Mouse (Mus musculus) lung, embryonic 14.5 days (tissue): ENCODE measurements around the gene Rab12. TPM values are rescaled to one million over a fixed set of nuclear protein-coding genes. Genes with fewer than 3 reads are reported as not detected.
A peak's percentile ranks its signal among the peaks of the same experiment; 100 is the strongest.

ENCODE experiments used
- ATAC-seq: fragments of 200-750 bp; cut with Nextera tagmentation; 2 replicates; pipeline ENCODE4 v1.8.0; 2017; ENCODE audit warnings: mild to moderate bottlenecking, moderate TSS enrichment, moderate library complexity; ENCODE audit not compliant: insufficient read depth
- DNase-seq: peaks from one replicate; pipeline ENCODE4 v3.0.0-alpha.2; 2015
- H3K27ac ChIP-seq: fragments of 300-500 bp; sonication (generic); 2 replicates; pipeline ENCODE4 v1.5.1; 2014; ENCODE audit warnings: low read depth, mild to moderate bottlenecking, moderate library complexity
- H3K27me3 ChIP-seq: fragments of 300-500 bp; sonication (generic); 2 replicates; pipeline ENCODE4 v1.6.1; 2014; ENCODE audit warnings: low read length, control low read depth; ENCODE audit not compliant: insufficient read depth
- H3K36me3 ChIP-seq: fragments of 300-500 bp; sonication (generic); 2 replicates; pipeline ENCODE4 v1.6.1; 2014; ENCODE audit warnings: control low read depth; ENCODE audit not compliant: insufficient read depth
- H3K4me1 ChIP-seq: fragments of 300-500 bp; sonication (generic); 2 replicates; pipeline ENCODE4 v1.6.1; 2014; ENCODE audit warnings: antibody characterized with exemption, control low read depth; ENCODE audit not compliant: insufficient read depth
- H3K4me2 ChIP-seq: fragments of 300-500 bp; sonication (generic); 2 replicates; pipeline ENCODE4 v1.6.1; 2014; ENCODE audit warnings: mild to moderate bottlenecking
- H3K4me3 ChIP-seq: fragments of 300-500 bp; sonication (generic); 2 replicates; pipeline ENCODE4 v1.5.1; 2014; ENCODE audit warnings: low read depth, low read length
- H3K9ac ChIP-seq: fragments of 300-500 bp; sonication (generic); 2 replicates; pipeline ENCODE4 v1.6.1; 2014
- H3K9me3 ChIP-seq: fragments of 300-500 bp; sonication (generic); 2 replicates; pipeline ENCODE4 v1.6.1; 2016; ENCODE audit warnings: low read depth, low read length, control low read depth
- CTCF ChIP-seq: IDR thresholded peaks from 2 replicates; pipeline ENCODE4 v1.5.1; 2016; ENCODE audit warnings: antibody characterized with exemption, low read depth
- WGBS: fragments of 180-500 bp; shearing (Covaris S2); extraction: QIAGEN DNeasy Blood & Tissue Kit; methylation state at CpG from one replicate; pipeline ENCODE4 v1.1.7; 2014; 5-methylcytosine and 5-hydroxymethylcytosine counted together
- polyA plus RNA-seq: library from polyadenylated mRNA; unstranded; fragments of >200 nt; fragmentation: Nextera tagmentation; extraction: Ambion mirVana; gene quantifications from 2 replicates; pipeline ENCODE4 v1.2.1, GENCODE M21; 2014

Gene Rab12
- polyA plus RNA-seq, 1 experiment from 2014 or later: 67.4 TPM

DNA sequence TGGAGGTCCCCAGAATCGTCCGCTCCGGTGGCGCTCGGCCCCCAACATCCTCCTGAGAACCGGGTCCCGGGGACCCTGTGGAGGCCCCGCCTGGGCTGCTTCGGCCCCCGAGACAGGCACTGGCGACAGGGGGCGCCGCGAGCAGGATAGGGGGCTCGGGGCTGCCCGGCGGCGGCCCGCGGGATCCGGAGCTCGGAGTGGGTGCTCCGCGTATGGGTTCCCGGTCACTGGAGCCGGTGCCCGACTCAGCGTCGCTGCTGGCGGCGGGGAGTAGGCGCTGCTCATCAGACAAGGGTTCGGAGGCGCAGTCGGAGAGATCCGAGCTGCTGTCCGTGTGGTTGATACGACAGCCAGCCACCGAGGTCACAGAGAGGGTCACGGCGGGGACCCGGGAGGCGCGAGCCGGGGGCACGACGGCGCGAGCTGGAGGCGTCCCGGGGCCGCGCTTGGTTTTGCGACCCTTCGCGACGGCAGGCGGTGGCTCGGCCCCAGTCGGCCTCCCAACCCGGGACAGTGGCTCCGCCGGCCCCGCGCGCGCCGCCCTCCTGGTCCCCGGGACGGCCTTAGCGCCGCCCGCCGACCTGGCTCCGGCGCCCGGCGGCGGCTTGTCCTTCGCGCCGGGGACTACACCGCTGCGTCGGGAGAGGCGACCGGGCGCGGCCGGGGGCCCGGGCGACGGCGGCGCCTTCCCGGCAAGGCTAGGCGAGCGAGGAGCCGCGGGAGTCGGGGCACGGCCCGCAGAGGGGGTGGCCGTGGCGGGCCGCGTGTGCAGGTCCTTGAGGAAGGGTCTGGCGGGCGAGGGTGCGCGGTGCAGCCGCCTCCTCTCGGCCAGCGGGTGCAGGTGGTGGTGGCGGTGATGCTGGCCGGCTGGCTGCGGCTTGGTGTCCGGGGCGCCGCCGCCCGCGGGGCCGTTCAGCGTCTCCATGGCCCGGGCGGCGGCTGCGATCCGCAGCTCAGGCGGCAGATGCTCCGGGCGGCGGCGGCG lies 70.8 kb downstream of the Rab12 start:
- ATAC-seq (peak; percentile 16), DNase-seq (peak; percentile 53)
- peak; percentile 30; the same call in 1 of the 2 replicates for TF ChIP-seq CTCF
- Histone ChIP-seq H3K27me3 (peaks cover 29% of the 10 kb centered on the region), H3K9me3 (no peaks in the 10 kb centered on the region), H3K4me2 (peak overlapping the region; percentile 95), H3K27ac (peak overlapping the region; percentile 61), H3K4me1 (peaks cover 12% of the 10 kb centered on the region; the same call in 1 of the 2 replicates), H3K4me3 (peak overlapping the region; percentile 80), H3K9ac (peak overlapping the region; percentile 72), H3K36me3 (no peaks in the 10 kb centered on the region)
- under 1% methylated on average over 129 of the region's 136 CpGs for WGBS

DNA sequence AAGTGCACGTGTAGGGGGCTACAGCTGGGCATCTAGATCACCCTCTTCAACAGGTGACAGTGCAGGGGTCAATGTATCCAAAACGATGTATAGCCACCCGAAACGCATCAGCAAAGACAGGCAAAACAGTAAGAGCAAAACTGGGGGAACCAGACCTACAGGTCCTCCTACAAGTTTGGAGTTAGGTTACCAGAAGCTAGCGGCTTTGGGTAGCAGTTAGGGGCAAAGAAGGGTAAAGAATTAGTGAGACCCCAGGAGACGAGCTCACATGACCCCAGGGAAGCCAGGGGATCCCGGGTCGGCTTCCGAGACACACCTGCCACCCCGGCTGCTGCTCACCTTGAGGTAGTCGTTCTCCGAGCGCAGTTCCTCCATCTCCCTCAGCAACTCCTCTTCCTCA lies 71.6 kb downstream of the Rab12 start:
- Histone ChIP-seq H3K27ac (peak overlapping the region; percentile 61; the same call in 1 of the 2 replicates), H3K4me2 (peak overlapping the region; percentile 95), H3K9me3 (no peaks in the 10 kb centered on the region), H3K9ac (peak overlapping the region; percentile 72), H3K36me3 (no peaks in the 10 kb centered on the region), H3K4me1 (peaks cover 12% of the 10 kb centered on the region; the same call in 1 of the 2 replicates), H3K27me3 (peaks cover 29% of the 10 kb centered on the region), H3K4me3 (peak overlapping the region; percentile 80)
- ATAC-seq: no peak
- DNase-seq: peak; percentile 24
- no peak for TF ChIP-seq CTCF
- WGBS: 1% methylated on average over 13 of the region's 13 CpGs

DNA sequence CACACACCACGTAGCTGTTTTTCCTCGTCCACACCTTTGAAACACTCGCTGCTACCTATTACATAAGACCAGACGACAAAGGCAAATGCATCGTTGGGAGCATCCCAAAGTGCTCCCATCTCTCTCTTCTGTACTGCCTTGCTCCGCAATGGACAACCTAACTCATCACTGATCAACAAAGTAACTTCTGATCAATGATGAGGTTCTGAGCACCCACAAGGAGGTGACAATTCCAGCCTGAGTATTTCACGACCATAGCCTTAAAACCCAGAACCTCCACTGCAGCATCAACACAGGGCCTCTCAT lies 72.6 kb downstream of the Rab12 start:
- TF ChIP-seq CTCF: no peak
- DNase-seq: no peak
- Histone ChIP-seq H3K36me3 (no peaks in the 10 kb centered on the region), H3K9me3 (no peaks in the 10 kb centered on the region), H3K27me3 (peaks cover 28% of the 10 kb centered on the region), H3K4me2 (peak overlapping the region; percentile 95), H3K4me3 (peak overlapping the region; percentile 80), H3K27ac (no peak overlapping the region), H3K4me1 (peaks cover 12% of the 10 kb centered on the region; the same call in 1 of the 2 replicates), H3K9ac (peak overlapping the region; percentile 36; the same call in 1 of the 2 replicates)
- WGBS: 50% methylated on average over 7 of the region's 7 CpGs
- ATAC-seq: no peak

GRCm38 (mm10) chr17:66446196-66447006 lies 73.1 kb downstream of the Rab12 start:
- no peak for ATAC-seq
- peaks cover 26% of the 10 kb centered on the region for H3K27me3 ChIP-seq
- H3K4me1 ChIP-seq: peaks cover 12% of the 10 kb centered on the region; the same call in 1 of the 2 replicates
- DNase-seq: no peak
- peak overlapping the region; percentile 80 for H3K4me3 ChIP-seq
- H3K27ac ChIP-seq: no peak overlapping the region
- no peak for TF ChIP-seq CTCF
- H3K9me3 ChIP-seq: no peaks in the 10 kb centered on the region
- H3K4me2 ChIP-seq: peak overlapping the region; percentile 95
- peak overlapping the region; percentile 36; the same call in 1 of the 2 replicates for H3K9ac ChIP-seq
- no peaks in the 10 kb centered on the region for H3K36me3 ChIP-seq
- WGBS: 48% methylated on average over 7 of the region's 7 CpGs

Other genes starting within 250 kb of the Rab12 start
- gene Mtcl1, start 70.0 kb downstream of the Rab12 start, polyA plus RNA-seq: 10.7 and 14.3 TPM in 2 replicates
- gene Themis3, start 74.9 kb upstream of the Rab12 start, polyA plus RNA-seq: 0.16 and 0.22 TPM in 2 replicates